Mouse (Mus musculus) midbrain, embryonic 16.5 days (tissue): ENCODE measurements around the gene St6galnac3. TPM values are rescaled to one million over a fixed set of nuclear protein-coding genes. Genes with fewer than 3 reads are reported as not detected.

Experiments used
- ATAC-seq: fragments of 200-750 bp; cut with Nextera tagmentation; 2 replicates; pipeline ENCODE4 v1.8.0; 2017; ENCODE audit warnings: moderate TSS enrichment
- H3K27ac ChIP-seq: fragments of 300-500 bp; sonication (generic); 2 replicates; pipeline ENCODE4 v1.5.1; 2014; ENCODE audit warnings: mild to moderate bottlenecking, low read length, mixed read lengths
- H3K27me3 ChIP-seq: fragments of 300-500 bp; sonication (generic); 2 replicates; pipeline ENCODE4 v1.6.1; 2014; ENCODE audit warnings: low read depth, low read length, mixed read lengths; ENCODE audit not compliant: control insufficient read depth, insufficient read depth
- H3K36me3 ChIP-seq: fragments of 300-500 bp; sonication (generic); 2 replicates; pipeline ENCODE4 v1.6.1; 2014; ENCODE audit warnings: mild to moderate bottlenecking, low read length, moderate library complexity, mixed read lengths; ENCODE audit not compliant: control insufficient read depth, insufficient read depth
- H3K4me1 ChIP-seq: fragments of 300-500 bp; sonication (generic); 2 replicates; pipeline ENCODE4 v1.6.1; 2014; ENCODE audit warnings: mild to moderate bottlenecking, low read length, mixed read lengths; ENCODE audit not compliant: control insufficient read depth, insufficient read depth
- H3K4me2 ChIP-seq: fragments of 300-500 bp; sonication (generic); 2 replicates; pipeline ENCODE4 v1.6.1; 2014; ENCODE audit warnings: mild to moderate bottlenecking, low read length, mixed read lengths
- H3K4me3 ChIP-seq: fragments of 300-500 bp; sonication (generic); 2 replicates; pipeline ENCODE4 v1.5.1; 2014; ENCODE audit warnings: low read depth, mild to moderate bottlenecking, low read length, moderate library complexity, mixed read lengths
- H3K9ac ChIP-seq: fragments of 300-500 bp; sonication (generic); 2 replicates; pipeline ENCODE4 v1.6.1; 2014; ENCODE audit warnings: low read depth, low read length, mixed read lengths
- H3K9me3 ChIP-seq: fragments of 300-500 bp; sonication (generic); replicated peaks from 2 replicates; pipeline ENCODE4 v1.6.1; 2014; ENCODE audit warnings: mild to moderate bottlenecking, low read length, mixed read lengths; ENCODE audit not compliant: control insufficient read depth, poor library complexity, severe bottlenecking
- WGBS: fragments of 180-500 bp; shearing (Covaris S2); extraction: QIAGEN DNeasy Blood & Tissue Kit; methylation state at CpG from one replicate; pipeline ENCODE4 v1.1.7; 2014; 5-methylcytosine and 5-hydroxymethylcytosine counted together
- polyA plus RNA-seq: library from polyadenylated mRNA; unstranded; fragments of >200 nt; fragmentation: Nextera tagmentation; extraction: Ambion mirVana; gene quantifications from 2 replicates; pipeline ENCODE4 v1.2.1, GENCODE M21; 2015

Gene St6galnac3
- polyA plus RNA-seq, 1 experiment from 2014 or later = 19.1 TPM

- H3K36me3 ChIP-seq = no peaks in the 10 kb centered on the region
- no peaks in the 10 kb centered on the region for H3K9me3 ChIP-seq
- WGBS = 95% methylated on average over 2 of the region's 2 CpGs
- H3K4me1 ChIP-seq = no peaks in the 10 kb centered on the region
- no peak overlapping the region for H3K9ac ChIP-seq
- no peak overlapping the region for H3K27ac ChIP-seq
- no peak overlapping the region for H3K4me3 ChIP-seq
- H3K27me3 ChIP-seq = no peaks in the 10 kb centered on the region
- no peak for ATAC-seq
- no peak overlapping the region for H3K4me2 ChIP-seq
Observed at GRCm38 (mm10) chr3:153219391-153219790, 505.6 kb downstream of the St6galnac3 start.

DNA sequence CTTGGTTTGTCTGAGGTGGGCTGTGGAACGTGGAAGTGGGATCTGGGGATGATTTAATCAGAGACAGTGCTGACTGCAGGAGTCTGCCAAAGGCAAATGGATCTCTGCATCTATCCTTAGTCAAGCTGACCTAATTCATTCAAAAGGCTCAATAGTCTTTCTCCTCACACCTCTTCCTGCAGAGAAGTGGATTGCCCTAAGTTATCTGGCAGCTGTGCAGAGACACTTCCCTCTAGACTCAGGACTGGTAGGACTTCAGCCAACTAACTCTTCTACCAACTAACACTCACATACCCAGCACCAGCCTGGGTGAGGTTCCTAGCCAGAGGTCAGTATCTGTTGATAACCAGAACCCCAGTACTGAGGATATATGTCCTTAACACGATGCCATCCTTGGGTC lies 516.8 kb downstream of the St6galnac3 start:
- H3K27me3 ChIP-seq = no peaks in the 10 kb centered on the region
- WGBS = 73% methylated on average over 2 of the region's 2 CpGs
- no peak for ATAC-seq
- no peak overlapping the region for H3K9ac ChIP-seq
- no peak overlapping the region for H3K4me3 ChIP-seq
- no peak overlapping the region for H3K4me2 ChIP-seq
- H3K27ac ChIP-seq = no peak overlapping the region
- no peaks in the 10 kb centered on the region for H3K36me3 ChIP-seq
- no peaks in the 10 kb centered on the region for H3K9me3 ChIP-seq
- H3K4me1 ChIP-seq = no peaks in the 10 kb centered on the region

GRCm38 (mm10) chr3:153204046-153204445 lies 520.9 kb downstream of the St6galnac3 start:
- Histone ChIP-seq H3K4me1 (peaks cover 3% of the 10 kb centered on the region), H3K4me3 (no peak overlapping the region), H3K27ac (no peak overlapping the region), H3K9me3 (no peaks in the 10 kb centered on the region), H3K4me2 (no peak overlapping the region), H3K9ac (no peak overlapping the region), H3K27me3 (no peaks in the 10 kb centered on the region), H3K36me3 (no peaks in the 10 kb centered on the region)
- no peak for ATAC-seq
- WGBS = 90% methylated on average over 5 of the region's 5 CpGs

DNA sequence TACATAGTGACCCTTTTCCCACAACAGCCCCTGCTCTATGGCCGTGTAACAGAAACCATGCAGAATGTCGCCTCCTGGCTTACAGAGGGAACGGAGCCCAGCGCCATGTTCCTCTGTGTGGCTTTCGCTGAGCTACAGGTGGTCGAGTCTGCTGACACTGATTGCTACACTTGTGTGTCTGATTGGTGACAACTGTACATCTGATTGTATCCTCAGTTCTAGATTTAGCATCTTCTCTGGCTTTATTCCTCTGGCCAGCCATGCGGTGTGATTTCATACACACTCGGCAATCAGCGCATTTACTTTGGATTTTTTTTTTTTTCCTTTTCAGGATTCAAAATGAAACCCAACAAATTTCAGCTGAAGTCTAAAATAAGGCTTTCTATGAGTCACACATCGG lies 523.1 kb downstream of the St6galnac3 start:
- H3K27me3 ChIP-seq = no peaks in the 10 kb centered on the region
- H3K9ac ChIP-seq = no peak overlapping the region
- no peak overlapping the region for H3K27ac ChIP-seq
- peaks cover 8% of the 10 kb centered on the region for H3K4me1 ChIP-seq
- no peak overlapping the region for H3K4me2 ChIP-seq
- no peaks in the 10 kb centered on the region for H3K9me3 ChIP-seq
- 94% methylated on average over 10 of the region's 10 CpGs for WGBS
- no peak for ATAC-seq
- H3K36me3 ChIP-seq = no peaks in the 10 kb centered on the region
- no peak overlapping the region for H3K4me3 ChIP-seq

- no peak overlapping the region for H3K27ac ChIP-seq
- H3K36me3 ChIP-seq = no peaks in the 10 kb centered on the region
- 91% methylated on average over 12 of the region's 12 CpGs for whole genome bisulfite sequencing
- no peak overlapping the region for H3K9ac ChIP-seq
- no peaks in the 10 kb centered on the region for H3K9me3 ChIP-seq
- H3K4me3 ChIP-seq = no peak overlapping the region
- no peak for ATAC-seq
- H3K27me3 ChIP-seq = no peaks in the 10 kb centered on the region
- H3K4me1 ChIP-seq = peaks cover 8% of the 10 kb centered on the region
- H3K4me2 ChIP-seq = no peak overlapping the region
Observed at GRCm38 (mm10) chr3:153200801-153201200, 524.2 kb downstream of the St6galnac3 start.

- no peak overlapping the region for H3K4me2 ChIP-seq
- no peak overlapping the region for H3K27ac ChIP-seq
- 92% methylated on average over 11 of the region's 11 CpGs for WGBS
- H3K4me3 ChIP-seq = no peak overlapping the region
- no peak for ATAC-seq
- H3K9me3 ChIP-seq = no peaks in the 10 kb centered on the region
- H3K4me1 ChIP-seq = peaks cover 8% of the 10 kb centered on the region
- no peaks in the 10 kb centered on the region for H3K36me3 ChIP-seq
- H3K27me3 ChIP-seq = no peaks in the 10 kb centered on the region
- H3K9ac ChIP-seq = no peak overlapping the region
Observed at GRCm38 (mm10) chr3:153200076-153200475, 524.9 kb downstream of the St6galnac3 start.

DNA sequence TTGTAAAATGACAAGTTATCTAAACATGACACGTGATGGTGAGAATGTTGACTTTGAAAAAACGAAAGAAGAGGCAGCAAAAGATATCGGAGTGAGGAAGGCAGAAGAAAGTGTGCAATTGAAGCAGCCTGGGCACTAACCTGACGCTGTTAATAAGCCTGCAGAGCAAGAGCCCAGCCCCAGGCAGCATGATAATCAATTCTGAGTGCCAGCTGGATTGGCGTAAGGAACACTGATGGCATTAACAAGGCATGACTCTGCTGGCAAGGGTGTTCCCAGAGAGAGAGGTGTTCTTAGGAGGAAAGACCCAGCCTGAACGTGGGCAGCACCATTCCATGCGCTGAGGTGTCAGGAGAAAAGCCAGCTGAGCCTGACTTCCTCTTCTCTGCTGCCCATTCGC lies 525.7 kb downstream of the St6galnac3 start:
- 0 out of 2 replicates have a peak, but pooled peaks have one; percentile 45 for ATAC-seq
- Histone ChIP-seq H3K4me1 (peaks cover 8% of the 10 kb centered on the region), H3K9me3 (no peaks in the 10 kb centered on the region), H3K27ac (no peak overlapping the region), H3K4me3 (no peak overlapping the region), H3K36me3 (no peaks in the 10 kb centered on the region), H3K9ac (no peak overlapping the region), H3K4me2 (no peak overlapping the region), H3K27me3 (no peaks in the 10 kb centered on the region)
- WGBS = 63% methylated on average over 8 of the region's 8 CpGs

- no peaks in the 10 kb centered on the region for H3K36me3 ChIP-seq
- H3K27me3 ChIP-seq = no peaks in the 10 kb centered on the region
- no peak overlapping the region for H3K4me2 ChIP-seq
- no peak overlapping the region for H3K27ac ChIP-seq
- no peak for ATAC-seq
- peaks cover 8% of the 10 kb centered on the region for H3K4me1 ChIP-seq
- H3K4me3 ChIP-seq = no peak overlapping the region
- WGBS = 80% methylated on average over 4 of the region's 4 CpGs
- H3K9me3 ChIP-seq = no peaks in the 10 kb centered on the region
- H3K9ac ChIP-seq = no peak overlapping the region
Observed at GRCm38 (mm10) chr3:153198514-153198913, 526.5 kb downstream of the St6galnac3 start.

DNA sequence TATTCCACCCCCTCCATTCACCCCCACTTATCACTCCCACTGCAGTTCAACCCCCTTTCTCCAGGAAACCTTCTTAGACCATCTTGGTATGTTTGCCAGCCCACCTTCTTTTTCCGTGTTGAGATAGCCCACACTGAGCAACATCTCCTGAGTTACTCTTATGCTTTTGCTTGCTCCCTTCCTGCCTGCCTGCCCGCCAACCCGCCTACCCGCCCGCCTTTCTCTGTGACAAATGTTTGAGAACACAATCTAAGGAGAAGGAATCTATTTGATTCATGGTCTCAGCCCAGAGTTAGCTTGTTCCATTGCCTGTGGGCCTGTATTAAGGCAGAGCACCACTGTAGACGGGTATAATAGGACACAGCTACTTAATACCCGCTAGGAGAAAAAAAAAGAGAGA lies 531.9 kb downstream of the St6galnac3 start:
- Histone ChIP-seq H3K4me1 (no peaks in the 10 kb centered on the region), H3K36me3 (no peaks in the 10 kb centered on the region), H3K27ac (no peak overlapping the region), H3K27me3 (no peaks in the 10 kb centered on the region), H3K4me2 (no peak overlapping the region), H3K4me3 (no peak overlapping the region), H3K9ac (no peak overlapping the region), H3K9me3 (no peaks in the 10 kb centered on the region)
- WGBS = 78% methylated on average over 7 of the region's 7 CpGs
- ATAC-seq = no peak

DNA sequence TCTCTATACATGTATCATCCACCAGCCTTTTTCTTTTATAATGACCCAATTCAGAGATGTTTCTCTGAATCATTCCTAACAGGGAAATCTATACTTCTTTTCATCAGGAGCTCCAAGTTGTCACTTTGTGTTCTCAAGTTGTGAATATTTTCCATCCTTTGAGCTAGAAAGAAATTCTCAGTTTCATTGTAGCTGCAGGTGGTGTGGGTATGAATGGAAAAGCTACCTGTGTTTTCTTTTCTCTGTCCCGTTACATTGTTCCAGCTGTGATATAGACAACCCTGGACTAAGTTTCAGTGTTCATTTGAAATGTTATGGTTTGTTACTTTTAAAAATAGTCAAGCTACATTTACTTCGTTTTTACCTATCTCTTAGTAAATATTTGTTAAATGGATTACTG lies 534.2 kb downstream of the St6galnac3 start:
- ATAC-seq = no peak
- 83% methylated on average over 2 of the region's 2 CpGs for WGBS

More for the DNA sequence above, 534.2 kb downstream of the St6galnac3 start:
- no peak overlapping the region for H3K27ac ChIP-seq
- H3K27me3 ChIP-seq = no peaks in the 10 kb centered on the region
- no peak overlapping the region for H3K4me2 ChIP-seq
- no peak overlapping the region for H3K4me3 ChIP-seq
- no peaks in the 10 kb centered on the region for H3K4me1 ChIP-seq
- no peaks in the 10 kb centered on the region for H3K36me3 ChIP-seq
- H3K9ac ChIP-seq = no peak overlapping the region
- H3K9me3 ChIP-seq = no peaks in the 10 kb centered on the region
